Mouse (Mus musculus) heart, embryonic 12.5 days (tissue): ENCODE measurements around the gene Foxi2. TPM values are rescaled to one million over a fixed set of nuclear protein-coding genes. Genes with fewer than 3 reads are reported as not detected.

Experiments
- ATAC-seq: fragments of 200-750 bp; cut with Nextera tagmentation; 2 replicates; pipeline ENCODE4 v1.8.0; 2017; ENCODE audit warnings: moderate TSS enrichment, moderate library complexity; ENCODE audit not compliant: insufficient number of reproducible peaks, low FRiP score
- H3K27ac ChIP-seq: fragments of 300-500 bp; sonication (generic); 2 replicates; pipeline ENCODE4 v1.5.1; 2016; ENCODE audit warnings: mild to moderate bottlenecking, moderate library complexity; ENCODE audit not compliant: poor library complexity, severe bottlenecking
- H3K27me3 ChIP-seq: fragments of 300-500 bp; sonication (generic); replicated peaks from 2 replicates; pipeline ENCODE4 v1.6.1; 2016; ENCODE audit warnings: mild to moderate bottlenecking, moderate library complexity
- H3K36me3 ChIP-seq: fragments of 300-500 bp; sonication (generic); 2 replicates; pipeline ENCODE4 v1.6.1; 2016; ENCODE audit warnings: mild to moderate bottlenecking, moderate library complexity
- H3K4me1 ChIP-seq: fragments of 300-500 bp; sonication (generic); replicated peaks from 2 replicates; pipeline ENCODE4 v1.6.1; 2016; ENCODE audit warnings: mild to moderate bottlenecking
- H3K4me2 ChIP-seq: fragments of 300-500 bp; sonication (generic); 2 replicates; pipeline ENCODE4 v1.6.1; 2016; ENCODE audit warnings: mild to moderate bottlenecking, moderate library complexity
- H3K4me3 ChIP-seq: fragments of 300-500 bp; sonication (generic); 2 replicates; pipeline ENCODE4 v1.5.1; 2016; ENCODE audit warnings: mild to moderate bottlenecking
- H3K9ac ChIP-seq: fragments of 300-500 bp; sonication (generic); 2 replicates; pipeline ENCODE4 v1.6.1; 2016; ENCODE audit warnings: mild to moderate bottlenecking, moderate library complexity
- H3K9me3 ChIP-seq: fragments of 300-500 bp; sonication (generic); replicated peaks from 2 replicates; pipeline ENCODE4 v1.6.1; 2016; ENCODE audit warnings: mild to moderate bottlenecking, moderate library complexity
- WGBS: fragments of 180-500 bp; shearing (Covaris S2); methylation state at CpG from one replicate; pipeline ENCODE4 v1.1.7; 2016; 5-methylcytosine and 5-hydroxymethylcytosine counted together
- polyA plus RNA-seq: library from polyadenylated mRNA; unstranded; fragments of >200 nt; fragmentation: Nextera tagmentation; extraction: Ambion mirVana; gene quantifications from 2 replicates; pipeline ENCODE4 v1.2.1, GENCODE M21; 2016

Gene Foxi2
- polyA plus RNA-seq = not detected in 2 replicates

GRCm38 (mm10) chr7:135410237-135410965, at the start of gene Foxi2:
TSS of gene Foxi2 (plus strand) at chr7:135410308.
- peak; percentile 11; the same call in 1 of the 2 replicates for ATAC-seq
- Histone ChIP-seq H3K4me3 (peak within 1 kb of the TSS; percentile 21), H3K27ac (no peak within 1 kb of the TSS), H3K4me1 (peaks cover 5% of the 10 kb centered on the region; the same call in 1 of the 2 replicates), H3K9me3 (no peaks in the 10 kb centered on the region), H3K4me2 (peak within 1 kb of the TSS; percentile 55), H3K9ac (no peak within 1 kb of the TSS), H3K36me3 (no peaks in the 10 kb centered on the region), H3K27me3 (peaks cover 66% of the 10 kb centered on the region)
- WGBS = 2% methylated on average over 51 of the region's 51 CpGs

DNA sequence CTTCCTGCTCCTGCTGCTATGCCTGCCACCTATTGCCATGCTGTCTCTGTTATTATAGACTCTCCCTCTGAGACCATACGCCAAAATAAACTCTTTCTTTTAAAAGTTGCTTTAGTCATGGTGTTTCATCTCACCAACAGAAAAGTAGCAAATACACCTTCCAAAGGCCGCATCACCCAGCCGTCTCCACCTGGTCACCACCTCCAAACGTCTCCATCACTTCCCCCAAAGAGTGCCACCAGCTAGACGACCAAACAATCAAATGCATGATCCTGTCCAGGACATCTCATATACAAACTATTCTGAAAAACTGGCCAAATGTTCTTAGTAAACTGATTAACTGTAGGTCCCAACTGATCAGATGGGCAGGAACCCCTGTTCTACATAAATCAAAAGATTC, 45.5 kb upstream of the Foxi2 start:
- no peak for ATAC-seq
- Histone ChIP-seq H3K27ac (no peak overlapping the region), H3K36me3 (no peaks in the 10 kb centered on the region), H3K9ac (no peak overlapping the region), H3K9me3 (no peaks in the 10 kb centered on the region), H3K4me3 (no peak overlapping the region), H3K4me1 (no peaks in the 10 kb centered on the region), H3K4me2 (no peak overlapping the region), H3K27me3 (no peaks in the 10 kb centered on the region)
- WGBS = 80% methylated on average over 5 of the region's 5 CpGs

DNA sequence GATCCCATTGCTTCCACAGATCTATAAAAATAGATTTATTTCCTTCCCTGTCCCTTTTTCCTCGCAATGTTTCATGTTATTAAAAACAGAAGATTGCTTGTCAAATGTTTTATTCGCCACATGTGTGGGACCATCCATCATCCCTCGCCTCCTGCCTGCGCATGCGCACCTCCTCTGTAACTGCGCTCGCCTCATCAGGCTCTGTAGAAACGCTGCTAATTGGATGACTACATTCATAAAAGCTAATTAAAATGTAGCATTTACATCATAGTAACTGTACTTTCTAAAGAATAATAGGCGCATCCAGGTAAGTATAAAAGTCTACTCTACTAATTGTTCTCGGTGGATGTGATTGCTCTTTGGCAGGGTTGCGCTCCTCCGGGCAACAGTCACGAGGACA, 34.1 kb upstream of the Foxi2 start:
- Histone ChIP-seq H3K9me3 (no peaks in the 10 kb centered on the region), H3K9ac (no peak overlapping the region), H3K27me3 (no peaks in the 10 kb centered on the region; the same call in 1 of the 2 replicates), H3K4me1 (no peaks in the 10 kb centered on the region), H3K27ac (no peak overlapping the region), H3K36me3 (no peaks in the 10 kb centered on the region), H3K4me3 (no peak overlapping the region), H3K4me2 (no peak overlapping the region)
- ATAC-seq = no peak
- WGBS = 85% methylated on average over 13 of the region's 13 CpGs

GRCm38 (mm10) chr7:135376932-135377331, 33.2 kb upstream of the Foxi2 start:
- 60% methylated on average over 5 of the region's 5 CpGs for WGBS
- H3K4me1 ChIP-seq = no peaks in the 10 kb centered on the region
- H3K36me3 ChIP-seq = no peaks in the 10 kb centered on the region
- H3K27me3 ChIP-seq = no peaks in the 10 kb centered on the region; the same call in 1 of the 2 replicates
- H3K4me2 ChIP-seq = no peak overlapping the region
- no peak for ATAC-seq
- no peaks in the 10 kb centered on the region for H3K9me3 ChIP-seq
- no peak overlapping the region for H3K27ac ChIP-seq
- no peak overlapping the region for H3K4me3 ChIP-seq
- no peak overlapping the region for H3K9ac ChIP-seq

DNA sequence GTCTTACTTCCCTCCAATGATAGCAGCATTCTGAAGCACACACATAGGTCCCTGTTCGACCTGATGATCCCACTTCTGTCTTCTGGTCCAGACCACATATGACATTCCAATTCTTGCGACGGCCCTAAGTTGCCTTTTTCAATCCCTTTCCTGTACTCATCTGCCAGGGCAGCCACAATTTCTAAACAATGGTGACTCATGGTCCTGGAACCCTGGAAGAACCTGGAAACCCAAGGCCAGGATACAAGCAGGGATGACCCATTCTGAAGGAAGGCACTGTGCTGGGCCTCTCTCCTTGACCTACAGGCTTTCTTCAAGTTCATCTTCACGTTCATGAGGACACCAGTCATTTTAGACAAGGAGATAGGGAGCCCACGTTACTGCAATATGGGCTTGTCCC, 31.8 kb upstream of the Foxi2 start:
- H3K4me3 ChIP-seq = no peak overlapping the region
- H3K4me1 ChIP-seq = no peaks in the 10 kb centered on the region
- no peak overlapping the region for H3K9ac ChIP-seq
- no peak overlapping the region for H3K27ac ChIP-seq
- no peaks in the 10 kb centered on the region for H3K9me3 ChIP-seq
- no peak overlapping the region for H3K4me2 ChIP-seq
- H3K27me3 ChIP-seq = no peaks in the 10 kb centered on the region; the same call in 1 of the 2 replicates
- ATAC-seq = no peak
- no peaks in the 10 kb centered on the region for H3K36me3 ChIP-seq
- 78% methylated on average over 5 of the region's 5 CpGs for WGBS

- 62% methylated on average over 3 of the region's 3 CpGs for WGBS
- no peak for ATAC-seq
- no peaks in the 10 kb centered on the region; the same call in 1 of the 2 replicates for H3K27me3 ChIP-seq
- H3K27ac ChIP-seq = no peak overlapping the region
- H3K4me2 ChIP-seq = no peak overlapping the region
- H3K9ac ChIP-seq = no peak overlapping the region
- H3K4me1 ChIP-seq = no peaks in the 10 kb centered on the region
- no peaks in the 10 kb centered on the region for H3K36me3 ChIP-seq
- H3K9me3 ChIP-seq = no peaks in the 10 kb centered on the region
- no peak overlapping the region for H3K4me3 ChIP-seq
Measured at GRCm38 (mm10) chr7:135389039-135389438, 21.1 kb upstream of the Foxi2 start.

- no peak for ATAC-seq
- Histone ChIP-seq H3K4me1 (no peaks in the 10 kb centered on the region), H3K4me2 (no peak overlapping the region), H3K9ac (no peak overlapping the region), H3K36me3 (no peaks in the 10 kb centered on the region), H3K27me3 (peaks cover 9% of the 10 kb centered on the region; the same call in 1 of the 2 replicates), H3K27ac (no peak overlapping the region), H3K9me3 (no peaks in the 10 kb centered on the region), H3K4me3 (no peak overlapping the region)
- WGBS = 39% methylated on average over 5 of the region's 5 CpGs
Measured at GRCm38 (mm10) chr7:135392949-135393542, 17.1 kb upstream of the Foxi2 start.

GRCm38 (mm10) chr7:135394436-135394835, 15.7 kb upstream of the Foxi2 start:
- H3K36me3 ChIP-seq = no peaks in the 10 kb centered on the region
- H3K9me3 ChIP-seq = no peaks in the 10 kb centered on the region
- H3K9ac ChIP-seq = no peak overlapping the region
- H3K4me2 ChIP-seq = no peak overlapping the region
- H3K4me3 ChIP-seq = no peak overlapping the region
- peaks cover 9% of the 10 kb centered on the region; the same call in 1 of the 2 replicates for H3K27me3 ChIP-seq
- no peak overlapping the region for H3K27ac ChIP-seq
- 95% methylated on average over 3 of the region's 3 CpGs for WGBS
- ATAC-seq = peak; percentile 56; the same call in 1 of the 2 replicates
- H3K4me1 ChIP-seq = no peaks in the 10 kb centered on the region

DNA sequence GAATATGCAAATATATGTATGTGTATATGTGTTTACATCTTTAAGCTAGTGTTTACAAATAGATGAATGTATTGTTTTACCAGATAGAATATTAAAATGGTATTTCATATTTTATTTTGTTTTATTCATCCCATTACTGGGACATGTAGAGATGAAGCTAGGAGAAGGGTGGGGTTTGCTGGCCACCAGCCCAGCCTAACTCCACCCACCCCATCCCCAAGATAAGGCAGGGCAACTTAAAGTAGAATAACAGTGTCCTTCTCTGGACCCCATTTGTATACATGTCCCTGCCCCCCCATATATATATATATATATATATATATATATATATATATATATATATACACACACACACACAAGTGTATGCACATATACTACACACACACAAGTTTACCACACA, 14.9 kb upstream of the Foxi2 start:
- Histone ChIP-seq H3K4me2 (no peak overlapping the region), H3K4me3 (no peak overlapping the region), H3K27ac (no peak overlapping the region), H3K4me1 (no peaks in the 10 kb centered on the region), H3K36me3 (no peaks in the 10 kb centered on the region), H3K9ac (no peak overlapping the region), H3K9me3 (no peaks in the 10 kb centered on the region), H3K27me3 (peaks cover 9% of the 10 kb centered on the region; the same call in 1 of the 2 replicates)
- ATAC-seq = peak; percentile 80; the same call in 1 of the 2 replicates

GRCm38 (mm10) chr7:135397096-135397495, 13.0 kb upstream of the Foxi2 start:
- H3K9me3 ChIP-seq = no peaks in the 10 kb centered on the region
- peak overlapping the region; percentile 67 for H3K27ac ChIP-seq
- H3K36me3 ChIP-seq = no peaks in the 10 kb centered on the region
- H3K9ac ChIP-seq = no peak overlapping the region
- ATAC-seq = no peak
- H3K4me1 ChIP-seq = no peaks in the 10 kb centered on the region
- no peak overlapping the region for H3K4me3 ChIP-seq
- WGBS = 63% methylated on average over 6 of the region's 6 CpGs
- H3K27me3 ChIP-seq = peaks cover 11% of the 10 kb centered on the region
- 0 out of 2 replicates have a peak overlapping the region, but pooled peaks have one; percentile 6 for H3K4me2 ChIP-seq

DNA sequence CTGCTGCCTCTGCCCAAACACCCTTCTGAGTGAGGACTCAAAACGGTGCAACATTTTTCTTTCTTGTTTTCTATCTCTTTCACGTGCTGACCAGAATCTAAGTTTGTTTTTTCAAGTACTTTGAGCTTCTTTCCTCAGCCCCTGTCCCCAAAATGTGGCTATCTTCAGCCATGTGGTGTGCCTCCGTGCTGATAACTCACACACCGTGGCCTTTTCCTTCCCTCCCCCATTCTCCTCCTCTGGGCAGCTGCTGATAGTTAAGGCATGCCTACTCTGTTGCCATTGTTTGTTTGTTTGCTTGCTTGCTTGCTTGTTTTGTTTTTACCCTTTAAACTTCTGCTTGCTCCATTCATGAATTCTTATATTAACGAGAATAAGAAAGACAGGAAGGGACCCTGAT, 12.2 kb upstream of the Foxi2 start:
- peak; percentile 92 for ATAC-seq
- H3K27ac ChIP-seq = peak overlapping the region; percentile 67; the same call in 1 of the 2 replicates
- H3K36me3 ChIP-seq = no peaks in the 10 kb centered on the region
- H3K9ac ChIP-seq = no peak overlapping the region
- WGBS = 6% methylated on average over 5 of the region's 5 CpGs
- H3K4me2 ChIP-seq = peak overlapping the region; percentile 33
- no peak overlapping the region for H3K4me3 ChIP-seq
- peaks cover 18% of the 10 kb centered on the region for H3K27me3 ChIP-seq
- no peaks in the 10 kb centered on the region for H3K9me3 ChIP-seq
- no peaks in the 10 kb centered on the region for H3K4me1 ChIP-seq
